Mouse (Mus musculus) ovary, adult 18-20 months (tissue): ENCODE measurements around the gene Ifrd2.

ENCODE experiments used
- DNase-seq: peaks from one replicate; pipeline ENCODE4 v3.0.0; 2022; ENCODE audit warnings: low spot score, mixed read lengths

The Ifrd2 gene

DNA sequence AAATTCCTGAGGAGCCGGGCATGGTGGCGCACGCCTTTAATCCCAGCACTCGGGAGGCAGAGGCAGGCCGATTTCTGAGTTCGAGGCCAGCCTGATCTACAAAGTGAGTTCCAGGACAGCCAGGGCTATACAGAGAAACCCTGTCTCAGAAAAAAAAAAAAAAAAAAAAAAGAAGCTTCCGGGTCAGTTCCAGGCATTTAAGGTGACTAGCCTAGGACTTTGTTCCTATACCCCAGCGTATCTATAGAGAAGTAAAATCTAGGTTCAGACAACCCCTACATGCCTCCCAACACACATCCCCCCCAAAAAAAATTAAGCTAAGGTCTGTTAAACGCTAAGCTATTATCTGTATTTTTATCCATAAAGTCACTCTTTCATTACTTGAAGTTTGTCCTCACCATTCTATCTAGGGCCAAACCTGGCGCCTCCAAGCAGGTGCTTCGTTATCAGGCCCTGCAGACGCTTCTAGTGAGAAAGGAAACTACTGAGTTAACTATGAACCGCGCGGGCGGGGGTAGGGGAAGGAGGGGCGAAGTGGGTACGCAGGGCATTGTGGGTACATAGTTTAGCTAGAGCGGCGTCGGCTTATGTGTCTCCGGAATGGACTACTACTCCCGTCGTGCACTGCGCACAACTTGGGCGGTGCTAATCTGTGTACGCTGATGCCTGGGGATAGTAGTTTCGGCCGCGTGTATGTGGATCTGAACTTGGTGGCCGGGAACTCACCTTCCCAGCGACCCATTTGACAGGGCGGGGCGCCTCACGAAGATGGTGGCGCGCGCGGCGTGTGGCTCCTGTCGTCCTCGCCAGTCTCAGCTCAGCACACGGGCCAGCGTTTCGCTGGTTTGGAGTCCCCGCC is at the start of gene Ifrd2:
Ifrd2 (plus strand) TSS at position 669 of the 859 bp plus-strand sequence.
- peak; percentile 97 for DNase-seq

DNA sequence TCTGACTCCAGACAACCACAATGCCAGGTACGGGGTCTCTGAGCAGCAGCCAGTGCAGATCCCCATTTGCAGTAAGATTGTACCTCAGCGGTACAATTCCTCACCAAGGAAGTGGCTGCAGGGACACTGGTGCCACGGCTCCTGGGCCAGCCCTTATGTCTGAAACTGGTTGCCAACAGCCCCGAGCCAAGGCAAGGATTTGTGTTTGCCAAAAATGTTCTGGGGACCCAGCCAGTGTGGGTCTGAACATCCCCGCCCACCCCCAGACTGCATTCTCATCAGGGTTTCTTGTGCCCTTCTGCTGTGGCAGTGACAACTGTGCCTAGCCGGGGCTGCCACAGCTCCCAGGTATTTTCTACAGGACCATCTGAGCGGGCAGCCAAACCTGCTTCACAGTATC is 49.2 kb upstream of the Ifrd2 start:
- DNase-seq: no peak

DNA sequence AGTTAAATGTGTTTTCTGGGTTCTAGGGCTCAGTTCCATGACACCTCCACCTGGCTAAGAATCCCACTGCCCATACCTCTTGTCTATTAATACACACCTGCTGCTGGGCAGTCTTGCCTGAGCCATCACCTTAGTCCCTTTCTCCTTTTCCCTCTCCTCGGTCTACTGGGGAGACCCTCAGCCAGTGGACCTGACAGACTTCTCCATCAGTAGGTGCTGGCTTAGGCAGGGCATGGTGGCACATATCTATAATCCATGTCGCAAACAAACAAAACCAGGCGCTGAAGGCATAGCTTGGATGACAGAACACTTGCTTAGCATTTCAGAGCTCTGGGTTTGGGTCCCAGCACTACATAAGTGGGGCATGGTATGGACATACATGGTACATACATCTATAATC is 48.7 kb upstream of the Ifrd2 start:
- DNase-seq: no peak

DNA sequence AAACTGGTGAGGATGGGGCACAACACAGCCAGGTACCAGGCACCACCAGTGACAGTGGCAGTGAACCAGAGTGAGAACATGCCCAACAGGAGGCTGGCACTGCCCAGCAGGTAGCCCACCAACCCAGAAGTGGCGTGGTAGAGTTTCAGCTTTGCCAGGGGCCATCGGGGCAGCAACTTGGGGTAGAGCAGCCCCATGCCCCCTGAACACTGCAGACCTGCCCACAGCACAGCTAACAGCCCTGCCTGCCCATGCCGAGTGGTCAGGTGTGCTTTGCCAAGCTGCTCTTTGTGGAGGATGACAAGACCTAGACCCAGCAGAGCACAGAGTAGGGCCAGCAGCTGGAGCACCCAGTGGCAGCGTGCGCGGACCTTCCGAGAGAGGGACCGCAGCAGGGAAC is 47.5 kb upstream of the Ifrd2 start:
- no peak for DNase-seq

DNA sequence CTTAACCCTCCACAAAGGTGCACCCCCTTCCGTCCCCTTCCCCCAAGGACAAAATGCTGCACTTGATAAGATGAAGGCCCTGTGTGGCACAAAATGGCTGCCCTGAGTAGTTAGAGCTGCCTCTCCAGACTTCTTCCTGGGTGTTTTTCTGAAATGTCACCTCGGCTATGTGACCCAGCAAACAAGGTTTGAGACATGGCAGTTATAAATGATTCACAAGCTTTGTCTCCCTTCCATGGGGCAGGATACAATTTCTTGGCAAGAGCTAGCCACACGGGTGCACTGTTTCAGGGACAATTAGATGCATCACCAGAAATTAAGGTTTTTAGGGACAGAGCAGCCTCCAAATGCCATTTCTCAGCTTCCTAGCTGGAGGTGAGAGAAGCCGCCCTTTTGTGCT is 47.0 kb upstream of the Ifrd2 start:
- DNase-seq: no peak

DNA sequence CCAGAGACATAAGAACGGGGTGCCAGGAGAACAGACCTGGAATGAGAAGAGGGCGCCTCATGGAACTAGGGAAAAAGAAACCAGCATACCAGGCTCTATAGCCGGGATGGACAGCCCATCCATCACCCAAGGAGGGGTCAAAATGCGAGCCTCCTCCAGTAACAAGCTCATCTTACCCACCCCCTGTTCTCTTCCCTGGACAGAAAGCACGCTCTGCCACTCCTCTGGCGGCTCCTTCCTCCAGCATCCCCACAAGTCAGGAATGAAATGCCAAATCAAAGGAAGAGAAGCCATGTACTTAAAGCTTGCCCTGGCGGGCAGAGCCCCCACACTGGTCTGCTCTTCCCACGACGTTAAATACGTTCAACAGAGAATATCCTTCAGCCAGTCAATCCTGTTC is 46.4 kb upstream of the Ifrd2 start:
- no peak for DNase-seq

DNA sequence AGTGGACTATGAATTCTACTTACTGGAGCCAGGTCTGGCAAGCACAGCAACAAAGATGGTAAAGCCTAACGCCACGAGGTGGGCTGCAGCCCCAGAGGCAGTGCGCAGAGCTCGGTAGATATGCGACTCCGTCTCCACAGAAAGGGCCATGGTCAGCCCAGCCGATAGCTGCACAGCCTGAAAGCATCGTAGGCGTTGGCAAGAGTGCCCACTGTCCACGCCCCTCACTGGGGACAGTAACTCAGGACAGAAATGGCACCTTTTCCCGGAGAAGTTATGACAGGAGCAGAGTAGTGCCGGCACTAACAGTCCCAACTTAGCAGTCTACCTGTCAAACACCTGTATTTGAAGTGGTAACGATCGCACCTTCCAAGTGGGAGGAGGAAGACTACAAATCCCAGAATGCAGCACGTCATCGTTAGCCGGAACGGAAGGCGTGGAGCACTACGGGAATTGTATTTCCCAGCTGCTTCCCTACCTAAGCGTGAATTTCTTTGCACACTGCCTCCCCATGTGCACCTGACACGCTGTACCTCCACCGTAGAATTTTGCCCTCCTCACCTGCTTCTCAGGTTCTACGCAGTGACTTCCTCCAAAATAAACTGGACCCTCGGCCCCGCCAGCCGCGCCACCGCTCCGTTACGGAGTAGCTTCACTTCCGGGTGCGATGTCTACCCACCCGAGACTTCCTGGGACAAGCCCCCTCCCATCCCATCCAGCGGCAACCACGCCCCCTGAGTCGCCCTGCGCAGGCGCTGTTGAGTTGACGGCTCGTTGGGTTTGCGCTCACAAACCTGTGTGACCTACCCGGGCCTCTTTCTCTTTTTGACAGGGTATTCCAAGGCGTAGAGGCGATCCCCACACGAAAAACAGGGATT is 45.7 kb upstream of the Ifrd2 start, which contains the start of the genes Cyb561d2 and Nprl2:
Cyb561d2 (minus strand) TSS at position 720 of the 878 bp plus-strand sequence.
Nprl2 (plus strand) TSS at position 753 of the 878 bp plus-strand sequence.
- DNase-seq: peak; percentile 90

DNA sequence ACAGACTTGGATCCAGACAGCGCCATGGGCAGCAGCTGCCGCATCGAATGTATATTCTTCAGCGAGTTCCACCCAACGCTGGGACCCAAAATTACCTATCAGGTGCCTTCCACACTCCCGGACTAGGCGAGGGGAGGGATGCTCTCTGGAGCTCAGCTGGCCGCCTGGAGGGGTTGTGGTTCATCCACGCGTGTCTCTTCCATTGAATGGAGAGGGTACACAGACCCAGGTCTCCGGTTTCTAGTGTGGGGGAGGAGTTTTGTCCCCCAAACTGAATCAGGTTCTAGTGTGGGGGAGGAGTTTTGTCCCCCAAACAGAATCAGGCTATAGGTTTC is 45.1 kb upstream of the Ifrd2 start:
- no peak for DNase-seq

DNA sequence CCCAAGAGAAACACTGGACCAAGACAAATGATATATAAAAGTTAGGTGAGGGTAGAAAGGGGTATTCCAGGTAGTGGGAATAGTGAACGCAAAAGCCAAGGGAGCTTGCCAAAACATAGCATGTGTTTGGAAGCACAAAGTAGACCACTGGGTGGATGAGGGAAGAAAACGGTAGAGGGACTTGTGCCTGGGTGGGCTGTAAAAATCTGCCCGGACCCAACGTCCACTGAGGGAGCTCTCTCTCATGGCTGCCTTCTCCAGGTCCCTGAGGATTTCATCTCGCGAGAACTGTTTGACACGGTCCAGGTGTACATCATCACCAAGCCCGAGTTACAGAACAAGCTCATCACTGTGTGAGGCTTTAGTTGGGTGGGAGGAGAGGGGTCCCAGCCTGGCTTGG is 44.7 kb upstream of the Ifrd2 start:
- DNase-seq: no peak

DNA sequence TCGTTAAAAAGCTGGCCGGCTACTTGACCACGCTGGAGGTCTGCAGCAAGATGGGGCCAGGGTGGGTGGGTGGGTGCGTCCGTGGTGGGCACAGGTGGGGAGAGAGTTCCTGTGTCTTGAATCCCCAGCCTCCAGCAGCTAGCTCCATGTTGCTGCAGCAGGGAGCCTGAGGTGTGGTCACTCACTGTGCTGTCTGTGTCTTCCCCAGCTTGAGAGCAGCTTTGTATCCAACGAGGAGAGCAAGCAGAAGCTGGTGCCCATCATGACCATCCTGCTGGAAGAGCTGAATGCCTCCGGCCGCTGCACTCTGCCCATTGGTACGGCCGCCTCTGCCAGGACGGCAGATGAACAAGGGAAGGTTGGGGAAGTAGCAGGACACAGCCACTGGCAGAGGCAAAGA is 44.1 kb upstream of the Ifrd2 start:
- DNase-seq: no peak

DNA sequence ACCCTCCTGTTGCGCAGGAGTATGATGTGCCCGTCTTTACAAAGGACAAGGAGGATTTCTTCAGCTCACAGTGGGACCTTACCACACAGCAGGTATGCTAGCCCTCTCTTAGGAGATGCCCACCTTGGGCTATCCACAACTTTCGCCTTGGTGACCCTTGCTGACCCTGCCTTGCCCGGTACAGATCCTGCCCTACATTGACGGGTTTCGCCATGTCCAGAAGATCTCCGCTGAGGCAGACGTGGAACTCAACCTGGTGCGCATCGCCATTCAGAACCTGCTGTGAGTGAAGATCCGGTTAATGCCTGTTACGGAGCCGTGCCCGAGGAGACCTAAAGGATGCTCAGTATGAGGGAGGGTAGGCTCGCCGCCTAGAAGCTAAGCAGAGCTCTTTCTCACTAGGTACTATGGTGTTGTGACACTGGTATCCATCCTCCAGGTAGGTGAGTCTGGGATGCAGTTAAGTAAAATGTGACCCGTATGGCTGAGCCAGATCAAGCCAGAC is 43.2 kb upstream of the Ifrd2 start:
- no peak for DNase-seq

DNA sequence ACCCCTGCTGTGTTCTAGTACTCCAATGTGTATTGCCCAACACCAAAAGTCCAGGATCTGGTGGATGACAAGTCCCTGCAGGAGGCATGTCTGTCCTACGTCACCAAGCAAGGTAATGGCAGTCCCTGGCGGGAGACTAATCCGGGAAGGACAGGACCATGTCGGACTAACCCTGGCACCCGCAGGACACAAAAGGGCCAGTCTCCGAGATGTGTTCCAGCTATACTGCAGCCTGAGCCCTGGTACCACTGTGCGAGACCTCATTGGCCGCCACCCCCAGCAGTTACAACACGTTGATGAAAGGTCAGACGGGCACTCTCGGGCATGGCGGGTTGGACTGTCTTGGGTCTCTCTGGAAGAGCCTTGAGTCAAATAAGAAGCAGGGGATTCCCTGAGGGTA is 42.7 kb upstream of the Ifrd2 start:
- DNase-seq: no peak

DNA sequence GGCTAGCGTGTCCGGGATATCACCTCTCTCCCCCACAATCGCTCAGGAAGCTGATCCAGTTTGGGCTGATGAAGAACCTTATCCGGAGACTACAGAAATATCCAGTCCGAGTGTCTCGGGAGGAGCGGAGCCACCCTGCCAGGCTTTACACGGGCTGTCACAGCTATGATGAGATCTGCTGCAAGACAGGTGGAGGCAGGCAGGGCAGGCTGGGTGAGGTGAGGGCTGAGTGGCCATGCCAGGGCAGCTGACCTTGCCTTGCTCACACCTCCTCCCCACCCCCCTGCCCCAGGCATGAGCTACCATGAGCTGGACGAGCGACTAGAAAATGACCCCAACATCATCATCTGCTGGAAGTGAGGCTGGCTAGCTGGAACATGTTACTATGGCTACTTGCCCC is 42.2 kb upstream of the Ifrd2 start:
- no peak for DNase-seq

DNA sequence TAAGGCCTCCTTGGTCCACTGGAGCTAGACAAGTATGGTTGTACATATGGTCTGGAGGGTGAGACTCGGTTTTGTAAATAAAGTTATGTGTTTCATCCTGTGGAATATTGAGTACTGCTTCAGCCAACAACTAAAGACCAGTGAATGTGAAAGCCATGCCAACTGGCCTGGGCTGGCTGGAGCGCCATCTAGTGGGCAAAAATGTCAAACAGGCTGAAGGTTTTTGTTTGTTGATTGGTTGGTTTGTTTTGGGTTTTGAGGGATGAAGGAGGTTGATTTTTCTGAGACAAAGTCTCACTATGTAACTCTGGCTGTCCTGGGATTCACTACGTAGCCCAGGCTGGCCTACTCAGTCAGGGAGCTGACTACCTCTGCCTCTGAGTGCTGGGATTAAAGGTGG is 41.8 kb upstream of the Ifrd2 start:
- DNase-seq: no peak

DNA sequence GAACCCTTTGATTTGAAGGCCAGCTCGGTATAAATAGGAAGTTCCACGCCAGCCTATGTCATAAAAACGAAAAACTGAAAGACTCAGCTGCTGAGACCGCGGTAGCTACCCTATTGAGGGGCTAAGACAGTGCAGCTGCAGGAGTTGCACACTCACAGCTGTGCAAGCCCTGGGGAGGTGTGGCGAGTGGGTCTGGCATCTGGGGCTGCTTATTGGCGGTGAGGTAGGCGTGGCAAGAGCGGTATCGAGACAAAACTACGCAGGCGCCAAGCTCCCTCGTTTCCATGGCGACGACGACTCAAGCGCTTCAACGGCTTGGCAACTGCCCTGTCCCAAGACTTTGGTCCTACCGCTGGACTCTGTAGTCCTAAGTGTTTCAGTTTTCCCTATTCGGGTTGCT is 40.4 kb upstream of the Ifrd2 start, which contains the start of gene Zmynd10:
Zmynd10 (plus strand) TSS at position 273 of the 400 bp plus-strand sequence.
- peak; percentile 89 for DNase-seq

DNA sequence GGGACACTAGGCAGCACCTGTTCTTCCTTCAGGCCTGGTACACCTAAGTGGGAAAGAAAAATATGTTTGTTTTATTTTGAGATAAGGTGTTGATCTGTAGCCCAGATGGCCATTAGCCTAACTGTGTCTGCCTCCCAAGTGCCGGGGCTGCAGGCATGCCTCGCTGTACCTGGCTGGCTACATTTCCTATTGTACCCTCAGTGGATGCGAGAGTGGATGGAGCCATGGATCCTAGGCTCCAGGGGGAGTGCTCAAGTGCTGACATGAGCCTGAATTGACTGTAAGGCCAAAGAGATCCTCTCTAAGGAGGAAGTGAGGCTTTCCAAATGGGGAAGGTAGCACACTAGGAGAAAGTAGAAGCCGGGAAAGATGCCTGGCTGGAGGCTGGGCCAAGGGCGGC is 39.5 kb upstream of the Ifrd2 start:
- no peak for DNase-seq

DNA sequence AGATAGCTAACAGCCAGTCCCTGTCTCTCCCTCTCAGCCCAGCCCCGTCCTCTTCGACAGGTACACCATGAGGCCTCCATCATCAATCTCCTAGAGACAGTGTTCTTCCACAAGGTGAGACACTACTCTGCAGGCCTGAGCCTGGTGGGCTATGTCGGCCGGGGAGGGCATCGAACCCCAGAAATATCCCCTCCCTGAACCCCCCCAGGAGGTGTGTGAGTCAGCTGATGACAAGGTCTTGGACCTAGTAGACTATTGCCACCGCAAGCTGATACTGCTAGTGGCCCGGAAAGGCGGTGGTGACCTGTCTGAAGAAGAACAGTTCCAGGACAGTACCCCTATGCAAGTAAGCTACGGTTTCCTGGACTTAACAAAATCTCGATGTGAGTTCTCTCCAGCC is 38.6 kb upstream of the Ifrd2 start:
- DNase-seq: no peak

DNA sequence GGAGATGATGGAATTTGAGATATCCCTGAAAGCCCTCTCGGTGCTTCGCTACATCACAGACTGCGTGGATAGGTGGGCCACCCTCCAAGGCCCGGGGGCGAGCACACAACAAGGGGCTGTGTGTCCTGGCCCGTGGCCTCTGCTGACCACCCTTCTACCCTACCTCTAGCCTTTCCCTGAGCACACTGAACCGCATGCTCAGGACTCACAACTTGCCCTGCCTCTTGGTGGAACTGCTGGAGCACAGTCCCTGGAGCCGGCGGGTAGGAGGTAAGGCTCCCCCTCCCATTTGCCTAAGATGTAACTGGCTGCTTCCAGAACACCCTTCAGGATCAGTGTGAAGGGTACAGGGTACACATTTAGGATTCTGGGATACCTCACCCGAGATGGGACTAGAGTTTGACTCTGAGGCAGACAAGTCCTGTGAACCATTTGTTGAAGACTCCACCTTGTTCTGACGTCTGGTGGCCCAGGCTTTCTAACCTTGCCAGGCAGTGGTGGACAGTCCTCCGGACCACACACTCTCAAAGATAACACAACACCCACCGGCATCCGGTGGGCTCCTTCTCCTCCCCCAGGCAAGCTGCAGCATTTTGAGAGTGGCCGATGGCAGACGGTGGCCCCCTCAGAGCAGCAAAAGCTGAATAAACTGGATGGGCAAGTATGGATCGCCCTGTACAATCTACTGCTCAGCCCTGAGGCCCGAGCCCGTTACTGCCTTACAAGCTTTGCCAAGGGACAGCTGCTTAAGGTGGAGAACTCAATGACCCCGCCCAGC is 38.0 kb upstream of the Ifrd2 start:
- DNase-seq: no peak

DNA sequence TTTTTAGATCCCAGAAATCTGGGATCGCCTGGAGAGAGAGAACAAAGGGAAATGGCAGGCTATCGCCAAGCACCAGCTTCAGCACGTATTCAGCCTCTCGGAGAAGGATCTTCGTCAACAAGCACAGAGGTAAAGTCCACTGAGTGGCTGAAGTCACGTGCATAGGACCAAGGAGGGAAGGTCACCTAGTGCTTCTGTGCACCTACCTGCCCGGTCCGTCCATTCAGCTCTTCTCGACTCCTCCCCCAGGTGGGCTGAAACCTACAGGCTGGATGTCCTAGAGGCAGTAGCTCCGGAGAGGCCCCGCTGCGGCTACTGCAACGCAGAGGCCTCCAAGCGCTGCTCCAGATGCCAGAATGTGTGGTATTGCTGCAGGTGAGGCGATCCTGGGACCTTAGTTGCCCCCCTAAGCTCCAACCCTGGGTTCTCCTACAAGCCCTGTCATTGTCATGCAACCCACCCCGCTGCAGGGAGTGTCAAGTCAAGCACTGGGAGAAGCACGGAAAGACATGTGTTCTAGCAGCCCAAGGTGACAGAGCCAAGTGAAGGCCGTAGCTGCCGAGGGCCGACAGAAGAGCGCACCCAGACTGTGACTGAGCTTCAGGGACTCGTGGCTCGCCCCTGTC is 36.8 kb upstream of the Ifrd2 start:
- no peak for DNase-seq

DNA sequence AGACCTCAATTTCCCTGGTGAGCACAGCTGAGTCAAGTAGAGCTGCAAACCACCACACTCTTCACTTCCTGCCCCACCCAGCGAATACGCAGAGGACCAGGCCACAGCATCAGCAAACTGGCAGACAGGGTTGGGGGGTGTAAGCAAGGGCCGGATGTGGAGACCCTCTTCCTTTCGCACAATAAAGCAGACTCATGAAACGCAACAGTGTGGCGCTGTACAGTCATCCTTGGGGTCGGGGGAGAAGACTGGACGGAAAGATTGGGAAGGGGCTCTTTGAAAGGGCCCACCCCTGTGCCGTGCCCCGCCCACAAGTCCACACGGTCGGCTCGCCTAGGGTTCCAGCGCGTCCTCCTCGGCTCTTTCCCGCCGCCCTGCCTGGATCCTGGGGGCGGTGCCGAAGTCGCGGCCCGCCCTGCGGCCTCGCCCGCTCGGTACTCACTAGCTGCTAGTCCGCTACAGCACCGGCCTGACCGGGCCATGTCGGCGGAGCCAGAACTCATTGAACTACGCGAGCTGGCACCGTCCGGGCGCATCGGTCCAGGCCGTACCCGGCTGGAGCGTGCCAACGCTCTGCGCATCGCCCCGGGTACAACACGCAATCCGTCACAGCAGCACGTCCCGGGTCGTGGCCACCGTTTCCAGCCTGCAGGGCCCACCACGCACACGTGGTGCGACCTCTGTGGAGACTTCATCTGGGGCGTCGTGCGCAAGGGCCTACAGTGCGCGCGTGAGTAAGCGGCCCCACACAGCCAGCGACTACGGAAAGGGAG is 36.1 kb upstream of the Ifrd2 start, which contains the start of gene Rassf1:
Rassf1 (plus strand) TSS at position 439 of the 773 bp plus-strand sequence.
- DNase-seq: peak; percentile 57

DNA sequence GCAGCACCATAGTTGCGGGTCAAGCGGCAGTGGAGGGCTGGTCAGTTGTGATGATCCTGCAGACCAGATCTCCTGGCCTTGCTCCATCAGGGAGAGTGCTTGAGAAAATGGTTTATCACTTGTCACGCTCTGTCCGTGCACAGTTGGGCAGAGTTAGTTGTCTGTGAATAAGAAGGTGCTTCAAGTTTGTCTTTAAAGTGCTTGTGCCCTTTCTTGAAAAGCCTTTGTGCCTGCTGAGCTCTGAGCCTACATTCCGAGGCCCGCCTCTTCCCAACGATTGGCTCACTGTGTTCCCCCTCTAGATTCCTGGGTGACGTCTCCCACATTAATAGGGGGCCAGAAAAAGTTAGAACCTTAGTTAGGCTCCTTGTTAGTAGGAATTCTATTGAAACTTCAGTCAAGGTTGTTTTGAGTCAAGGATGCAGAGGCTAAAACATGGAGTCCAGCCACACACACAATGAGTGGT is 35.5 kb upstream of the Ifrd2 start:
- DNase-seq: no peak
